Mouse (Mus musculus) lung, postnatal 10 days (tissue): ENCODE measurements around the gene Prune1.

Experiments
- DNase-seq: peaks from one replicate; pipeline ENCODE4 v3.0.0; 2021

The Prune1 gene

GRCm38 (mm10) chr3:95208286-95208685 is 73.6 kb downstream of the Prune1 start:
- DNase-seq, result no peak

DNA sequence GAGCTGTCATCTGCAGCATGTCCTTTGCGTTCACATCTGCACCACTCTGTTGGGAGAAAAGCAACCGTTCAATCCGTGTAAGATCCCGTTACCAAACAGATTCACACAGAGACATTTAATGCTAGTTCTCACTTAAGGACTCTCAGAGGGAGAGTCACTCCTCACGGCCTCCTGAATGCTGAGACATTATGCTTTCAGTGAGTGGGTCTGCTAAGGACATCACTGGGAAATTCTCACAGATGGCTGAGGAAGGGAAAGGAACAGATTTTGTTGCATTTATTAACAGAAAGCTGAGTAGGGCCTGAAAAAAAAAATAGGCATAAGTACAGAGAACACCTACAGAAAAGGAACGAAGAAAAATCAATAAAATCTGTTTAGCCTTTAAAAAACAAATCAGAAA is 78.0 kb downstream of the Prune1 start:
- DNase-seq, result no peak
